Mouse (Mus musculus) frontal cortex, adult 2 months (tissue): ENCODE results near the gene Fgfr2. TPM values are rescaled to one million over a fixed set of nuclear protein-coding genes. Genes with fewer than 3 reads are reported as not detected.

ENCODE experiments used
- DNase-seq, 2 experiments: peaks; one replicate each; pipeline ENCODE4 v3.0.0; 2022; ENCODE audit warnings: low spot score in 1 of 2; ENCODE audit errors: extremely low spot score in 1 of 2
- polyA plus RNA-seq: library from polyadenylated mRNA; depleted of rRNA; stranded (reverse); fragments of >200 nt; gene quantifications from 2 replicates; pipeline ENCODE4 v1.2.3, GENCODE M21; 2012

The Fgfr2 gene
- polyA plus RNA-seq, 1 experiment, result 69.6 TPM

- no peak for DNase-seq
Observed at GRCm38 (mm10) chr7:132600926-132601325, 522.2 kb downstream of the Fgfr2 start.

- DNase-seq, result no peak
Observed at GRCm38 (mm10) chr7:132600026-132600425, 523.1 kb downstream of the Fgfr2 start.

GRCm38 (mm10) chr7:132599071-132599975 is 523.8 kb downstream of the Fgfr2 start, which contains the start of gene Nkx1-2:
Gene Nkx1-2, minus strand, starts transcription at chr7:132599637.
- DNase-seq, result no peak

GRCm38 (mm10) chr7:132597251-132598041 is 525.7 kb downstream of the Fgfr2 start:
- DNase-seq, result no peak

- no peak for DNase-seq
Observed at GRCm38 (mm10) chr7:132596557-132597250, 526.4 kb downstream of the Fgfr2 start.

GRCm38 (mm10) chr7:132595787-132596186 is 527.4 kb downstream of the Fgfr2 start:
- DNase-seq, result no peak

- no peak for DNase-seq
Observed at GRCm38 (mm10) chr7:132594325-132594724, 528.8 kb downstream of the Fgfr2 start.

GRCm38 (mm10) chr7:132593762-132594161 is 529.4 kb downstream of the Fgfr2 start:
- peak in 1 of 2 experiments; percentile 41 for DNase-seq

GRCm38 (mm10) chr7:132589610-132590009 is 533.5 kb downstream of the Fgfr2 start:
- no peak for DNase-seq

GRCm38 (mm10) chr7:132587167-132587566 is 536.0 kb downstream of the Fgfr2 start:
- peak in 1 of 2 experiments; percentile 31 for DNase-seq

GRCm38 (mm10) chr7:132585695-132586491 is 537.3 kb downstream of the Fgfr2 start:
- DNase-seq, result no peak

- no peak for DNase-seq
Observed at GRCm38 (mm10) chr7:132581441-132581840, 541.7 kb downstream of the Fgfr2 start.

- DNase-seq, result no peak
Observed at GRCm38 (mm10) chr7:132580511-132580910, 542.6 kb downstream of the Fgfr2 start.

GRCm38 (mm10) chr7:132576891-132577290 is 546.3 kb downstream of the Fgfr2 start:
- no peak for DNase-seq

- DNase-seq, result peak; percentile 91 to 95
Observed at GRCm38 (mm10) chr7:132576116-132576650, 547.0 kb downstream of the Fgfr2 start, which contains the start of gene Oat. Gene Oat, minus strand, starts transcription at chr7:132576398.

- peak; percentile 82 to 88 for DNase-seq
Observed at GRCm38 (mm10) chr7:132575623-132576022, 547.5 kb downstream of the Fgfr2 start.

- no peak for DNase-seq
Observed at GRCm38 (mm10) chr7:132574646-132575045, 548.5 kb downstream of the Fgfr2 start.

GRCm38 (mm10) chr7:132573205-132573604 is 549.9 kb downstream of the Fgfr2 start:
- no peak for DNase-seq

GRCm38 (mm10) chr7:132572738-132573137 is 550.4 kb downstream of the Fgfr2 start:
- no peak for DNase-seq

- no peak for DNase-seq
Observed at GRCm38 (mm10) chr7:132571481-132571880, 551.7 kb downstream of the Fgfr2 start.
